16 mouse cellular contexts compared by ENCODE assay signal in the genomic region with DNA sequence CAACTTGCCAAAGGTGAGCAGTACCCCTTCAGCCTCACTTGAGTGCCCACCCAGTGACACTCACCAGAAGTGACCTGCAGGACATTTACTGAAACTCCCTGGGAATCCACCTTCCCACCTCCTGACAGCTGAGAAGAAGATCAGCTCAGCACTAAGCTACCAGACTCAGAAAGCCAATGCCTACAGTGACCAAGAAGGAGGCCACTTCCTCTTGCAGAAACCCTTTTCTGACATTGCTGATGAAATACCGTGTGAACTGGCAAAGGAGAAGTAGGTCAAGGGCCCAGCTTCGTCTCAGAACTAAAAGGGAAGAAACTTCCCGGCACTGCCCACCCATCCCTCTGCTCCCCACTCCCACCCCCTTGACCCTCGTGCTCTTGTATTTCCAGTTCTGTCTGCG. TPM values are rescaled to one million over a fixed set of nuclear protein-coding genes. Genes with fewer than 3 reads are reported as not detected.
A peak's percentile ranks its signal among the peaks of the same experiment; 100 is the strongest.
DNase-seq lines count a peak whose midpoint lies in the region.
"Had no signal": no experiment of that assay in that cellular context is flagged by ENCODE, and none has a peak within 500 bp of the region (broad histone marks: within the 10 kb centered on the region; RNA-seq: fewer than 3 reads in every experiment).

No protein-coding gene starts in this region.

- WGBS in hindbrain, embryonic 10.5 days = 81% methylated on average over 5 of the region's 5 CpGs

- no peak overlapping the region for H3K27ac ChIP-seq in hindbrain, embryonic 10.5 days
- H3K27ac ChIP-seq: embryonic facial prominence, embryonic 15.5 days; forebrain, embryonic 15.5 days; hindbrain, postnatal 0 days; midbrain, embryonic 10.5 days had no signal

- no peaks in the 10 kb centered on the region for H3K4me1 ChIP-seq in hindbrain, embryonic 10.5 days (replicated peaks)
- H3K4me1 ChIP-seq: embryonic facial prominence, embryonic 15.5 days; forebrain, embryonic 15.5 days; midbrain, embryonic 10.5 days had no signal

- no peak overlapping the region for H3K4me3 ChIP-seq in hindbrain, embryonic 10.5 days
- H3K4me3 ChIP-seq: embryonic facial prominence, embryonic 15.5 days; forebrain, embryonic 15.5 days; midbrain, embryonic 10.5 days had no signal

- no peaks in the 10 kb centered on the region for H3K9me3 ChIP-seq in hindbrain, embryonic 10.5 days
- H3K9me3 ChIP-seq: embryonic facial prominence, embryonic 15.5 days; forebrain, embryonic 15.5 days; midbrain, embryonic 10.5 days had no signal

- H3K27me3 ChIP-seq in hindbrain, embryonic 10.5 days (ENCODE audit: insufficient read depth, poor library complexity, severe bottlenecking) = no peaks in the 10 kb centered on the region
- H3K27me3 ChIP-seq: embryonic facial prominence, embryonic 15.5 days; forebrain, embryonic 15.5 days had no signal

- peak; percentile 51 for DNase-seq in layer of hippocampus, adult 9-11 months
- DNase-seq in layer of hippocampus, adult 8-10 months (ENCODE audit: low spot score in 2 of 2) = no peak
- DNase-seq in 416B (ENCODE audit: low read depth) = peak; percentile 81
- DNase-seq in adipocyte (ENCODE audit: low spot score) = peak; percentile 76
- DNase-seq in lung, postnatal 10 days = peak; percentile 9
- DNase-seq in urinary bladder, postnatal 4 days (ENCODE audit: low spot score in 2 of 2) = no peak
- DNase-seq in c-Kit-positive CD71-positive TER-119-positive erythroid progenitor cells, embryonic 14.5 days (ENCODE audit: low spot score) = no peak
- no peak for DNase-seq in hindbrain, embryonic 10.5 days (ENCODE audit: low spot score)
- DNase-seq: adrenal gland, postnatal 36 days; cerebellum, adult 18-20 months; heart, postnatal 10 days; kidney, adult 2 months had no signal

- H3K36me3 ChIP-seq in hindbrain, embryonic 10.5 days = no peaks in the 10 kb centered on the region
- H3K36me3 ChIP-seq: embryonic facial prominence, embryonic 15.5 days; forebrain, embryonic 15.5 days; midbrain, embryonic 10.5 days had no signal

RNA-seq across cellular contexts. Expression of a gene that starts 32.3 kb away (rescaled TPM):
- total RNA-seq in layer of hippocampus, adult 8-10 months (2022) = 10 to 100 TPM; 37.6 to 41.3 (median 38.9) TPM
- polyA plus RNA-seq in hindbrain, embryonic 10.5 days (2016; fragmentation: Nextera tagmentation; extraction: Ambion mirVana) = 75.8 and 80.5 TPM in 2 replicates

RNA-seq across cellular contexts. Expression of a gene that starts 47.5 kb away (rescaled TPM):
- 10 to 100 TPM; 54.6 to 60.5 (median 56.5) TPM for total RNA-seq in layer of hippocampus, adult 8-10 months (2022)
- polyA plus RNA-seq in hindbrain, embryonic 10.5 days (2016; fragmentation: Nextera tagmentation; extraction: Ambion mirVana) = 211 and 234 TPM in 2 replicates

Comparison
In these comparisons a context has a peak if more than half of its experiments do, and no peak if none do; other contexts are left out.
1. DNase-seq: peak in layer of hippocampus, adult 9-11 months (single experiment), 416B (single experiment), adipocyte (single experiment) and lung, postnatal 10 days (single experiment); none in layer of hippocampus, adult 8-10 months (0 of 2), urinary bladder, postnatal 4 days (0 of 2), c-Kit-positive CD71-positive TER-119-positive erythroid progenitor cells, embryonic 14.5 days (single experiment) and hindbrain, embryonic 10.5 days (single experiment).